Mouse (Mus musculus) left cerebral cortex, postnatal 10 days (tissue): ENCODE measurements at regions not wholly inside any gene's neighbourhood (a gene's known extent, or its start where the extent isn't known, plus 50 kb on each side); places are given as distances from the start of the nearest gene placed in this dataset.
A peak's percentile ranks its signal among the peaks of the same experiment; 100 is the strongest.
"Not testable (repeated sequence)": the region's sequence is repeated elsewhere in the genome, so short reads cannot be mapped to it uniquely, and the experiment has no call there.

Source experiments
- DNase-seq, 2 experiments: peaks; one replicate each; pipeline ENCODE4 v3.0.0; 2021 to 2022; ENCODE audit warnings: low spot score in 2 of 2, mixed read lengths in 1 of 2; ENCODE audit errors: extremely low spot score in 1 of 2
- intact Hi-C: fragments of 180-260 bp; cut with DNase I; formaldehyde crosslinking; loops from one replicate; pipeline ENCODE4 v1.15.1; 2025

DNA sequence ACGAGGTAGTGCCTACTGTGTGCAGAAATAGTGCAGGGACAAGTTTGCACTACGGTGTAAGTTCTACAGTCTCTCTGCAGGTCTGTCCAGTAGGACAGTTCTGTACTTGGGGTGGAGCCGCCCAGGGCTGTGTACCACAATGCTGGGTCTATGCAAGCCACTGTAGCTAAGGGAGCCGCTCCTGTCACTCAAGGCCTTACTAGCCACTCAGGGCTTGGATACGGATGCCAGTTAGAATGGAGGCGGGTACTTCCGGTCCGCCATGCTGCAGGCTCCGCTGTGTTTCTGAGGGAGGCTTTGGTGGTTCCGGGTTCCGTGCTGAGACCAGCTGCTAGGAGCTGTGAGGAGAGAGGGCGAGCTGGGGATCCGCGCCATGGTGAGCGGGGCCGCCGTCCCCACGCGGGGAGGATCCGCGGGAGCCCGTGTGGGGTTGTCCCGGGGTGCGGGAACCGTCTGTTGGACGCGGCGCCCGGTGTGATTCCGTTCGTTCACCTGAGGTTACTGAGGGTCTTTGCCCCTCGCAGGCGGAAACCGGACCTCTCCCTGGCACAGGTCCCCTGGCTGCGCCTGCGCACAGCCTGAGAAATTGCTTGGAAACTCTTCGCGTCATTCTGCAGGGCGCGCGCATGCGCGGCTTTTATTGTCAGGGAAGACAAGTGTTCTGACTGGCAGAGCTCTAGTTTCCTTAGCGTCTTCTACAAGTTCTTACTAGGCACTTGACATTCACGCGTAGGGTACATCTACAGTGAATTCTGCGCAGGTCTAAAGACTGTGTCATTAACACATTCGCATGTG lies 51.0 kb upstream of the Zfp873 start:
- DNase-seq = peak; percentile 58 to 81
- intact Hi-C loops = not testable (repeated sequence)
